17 mouse cellular contexts compared by ENCODE assay signal in genomic region chr15:65726271-65726670, GRCm38 (mm10).
"Had no signal": no experiment of that assay in that cellular context is flagged by ENCODE, and none has a peak within 500 bp of the region (broad histone marks: within the 10 kb centered on the region; RNA-seq: fewer than 3 reads in every experiment).

No protein-coding gene starts in this region.

- H3K4me1 ChIP-seq: liver, embryonic 15.5 days; lung, embryonic 15.5 days; midbrain, embryonic 13.5 days; midbrain, embryonic 15.5 days; neural tube, embryonic 12.5 days; stomach, embryonic 15.5 days had no signal

- H3K27ac ChIP-seq: liver, embryonic 15.5 days; lung, embryonic 15.5 days; macrophage; midbrain, embryonic 13.5 days; midbrain, embryonic 15.5 days; neural tube, embryonic 12.5 days; stomach, embryonic 15.5 days; stomach, postnatal 0 days had no signal

- H3K4me3 ChIP-seq: liver, embryonic 15.5 days; lung, embryonic 15.5 days; megakaryocyte, embryonic 14.5 days; midbrain, embryonic 13.5 days; midbrain, embryonic 15.5 days; neural tube, embryonic 12.5 days; stomach, embryonic 15.5 days had no signal

- H3K27me3 ChIP-seq: liver, embryonic 15.5 days; lung, embryonic 15.5 days; megakaryocyte, embryonic 14.5 days; midbrain, embryonic 13.5 days; midbrain, embryonic 15.5 days; neural tube, embryonic 12.5 days; stomach, embryonic 15.5 days had no signal

- H3K36me3 ChIP-seq: liver, embryonic 15.5 days; lung, embryonic 15.5 days; midbrain, embryonic 13.5 days; midbrain, embryonic 15.5 days; neural tube, embryonic 12.5 days; stomach, embryonic 15.5 days had no signal

- DNase-seq: liver, postnatal 0 days; lung, adult 2 months; lung, postnatal 14 days; lung, postnatal 36 days; right cerebral cortex, postnatal 25 days; right cerebral cortex, postnatal 4 days; thymus, adult 2 months; thymus, postnatal 4 days had no signal
